ENCODE assay signal across 20 mouse cellular contexts in genomic region chr5:53289438-53289837, GRCm38 (mm10). TPM values are rescaled to one million over a fixed set of nuclear protein-coding genes. Genes with fewer than 3 reads are reported as not detected.
A peak's percentile ranks its signal among the peaks of the same experiment; 100 is the strongest.
DNase-seq lines count a peak whose midpoint lies in the region; ATAC-seq and TF ChIP-seq lines count a peak whose summit lies in the region.
"Had no signal": no experiment of that assay in that cellular context is flagged by ENCODE, and none has a peak within 500 bp of the region (broad histone marks: within the 10 kb centered on the region; RNA-seq: fewer than 3 reads in every experiment).

No protein-coding gene starts in this region.

- H3K36me3 ChIP-seq in hindbrain, embryonic 11.5 days (ENCODE audit: control insufficient read depth, insufficient read depth, low read length), result no peaks in the 10 kb centered on the region
- H3K36me3 ChIP-seq in hindbrain, embryonic 16.5 days (ENCODE audit: control insufficient read depth, insufficient read depth, low read length), result no peaks in the 10 kb centered on the region
- no peaks in the 10 kb centered on the region for H3K36me3 ChIP-seq in kidney, adult 2 months (ENCODE audit: control insufficient read depth, insufficient read depth, low read length)
- H3K36me3 ChIP-seq: embryonic facial prominence, embryonic 15.5 days; G1E; heart, embryonic 10.5 days; hindbrain, embryonic 13.5 days; intestine, embryonic 15.5 days had no signal

- H3K27ac ChIP-seq in hindbrain, embryonic 11.5 days (ENCODE audit: low read depth, low read length), result no peak overlapping the region
- no peak overlapping the region for H3K27ac ChIP-seq in hindbrain, embryonic 16.5 days (ENCODE audit: low read depth, low read length)
- no peak overlapping the region for H3K27ac ChIP-seq in kidney, adult 2 months (ENCODE audit: insufficient read depth, low read depth, low read length)
- H3K27ac ChIP-seq: embryonic facial prominence, embryonic 15.5 days; heart, embryonic 10.5 days; hindbrain, embryonic 13.5 days; intestine, embryonic 15.5 days had no signal

- no peaks in the 10 kb centered on the region for H3K9me3 ChIP-seq in hindbrain, embryonic 11.5 days (ENCODE audit: control insufficient read depth, low read length)
- no peaks in the 10 kb centered on the region for H3K9me3 ChIP-seq in hindbrain, embryonic 16.5 days (ENCODE audit: control insufficient read depth, low read length)
- H3K9me3 ChIP-seq: embryonic facial prominence, embryonic 15.5 days; G1E; heart, embryonic 10.5 days; hindbrain, embryonic 13.5 days; intestine, embryonic 15.5 days had no signal

- peak; percentile 16 for DNase-seq in hindbrain, embryonic 11.5 days (ENCODE audit: low spot score)
- DNase-seq in retina, postnatal 1 day, result peak; percentile 63
- no peak for DNase-seq in kidney, adult 2 months
- no peak for DNase-seq in testis, postnatal 10 days (ENCODE audit: low spot score)
- DNase-seq: adrenal gland, adult 8-10 months; adrenal gland, postnatal 36 days; embryo, embryonic 11 days; gastrocnemius, postnatal 25 days; heart, adult 18-20 months; heart, postnatal 10 days had no signal

- H3K27me3 ChIP-seq in hindbrain, embryonic 11.5 days (ENCODE audit: control insufficient read depth, insufficient read depth, low read length), result no peaks in the 10 kb centered on the region
- H3K27me3 ChIP-seq in hindbrain, embryonic 16.5 days (replicated peaks; ENCODE audit: control insufficient read depth, insufficient read depth, low read length), result no peaks in the 10 kb centered on the region
- no peaks in the 10 kb centered on the region for H3K27me3 ChIP-seq in kidney, adult 2 months (replicated peaks; ENCODE audit: control insufficient read depth, insufficient read depth, low read length)
- H3K27me3 ChIP-seq: embryonic facial prominence, embryonic 15.5 days; hindbrain, embryonic 13.5 days; intestine, embryonic 15.5 days had no signal

- no peak overlapping the region for H3K9ac ChIP-seq in hindbrain, embryonic 11.5 days (ENCODE audit: low read depth, low read length)
- H3K9ac ChIP-seq in hindbrain, embryonic 16.5 days (ENCODE audit: low read depth, low read length), result no peak overlapping the region
- H3K9ac ChIP-seq: embryonic facial prominence, embryonic 15.5 days; hindbrain, embryonic 13.5 days; intestine, embryonic 15.5 days had no signal

- TF ChIP-seq POLR2A in kidney, adult 2 months (IDR thresholded peaks at IDR 0.05; ENCODE audit: low read depth, low read length), result no peak

- H3K4me3 ChIP-seq in hindbrain, embryonic 11.5 days (ENCODE audit: low read depth, low read length), result no peak overlapping the region
- H3K4me3 ChIP-seq in hindbrain, embryonic 16.5 days (ENCODE audit: low read length), result no peak overlapping the region
- no peak overlapping the region for H3K4me3 ChIP-seq in kidney, adult 2 months (ENCODE audit: insufficient read depth, low read depth, low read length)
- H3K4me3 ChIP-seq: embryonic facial prominence, embryonic 15.5 days; erythroblast, embryonic 14.5 days; heart, embryonic 10.5 days; hindbrain, embryonic 13.5 days; intestine, embryonic 15.5 days had no signal

- H3K4me1 ChIP-seq in hindbrain, embryonic 11.5 days (replicated peaks; ENCODE audit: control insufficient read depth, insufficient read depth, low read length), result no peaks in the 10 kb centered on the region
- H3K4me1 ChIP-seq in hindbrain, embryonic 16.5 days (ENCODE audit: control insufficient read depth, insufficient read depth, low read depth, low read length), result no peaks in the 10 kb centered on the region
- H3K4me1 ChIP-seq in kidney, adult 2 months (ENCODE audit: control insufficient read depth, insufficient read depth, low read length), result no peaks in the 10 kb centered on the region
- H3K4me1 ChIP-seq: embryonic facial prominence, embryonic 15.5 days; intestine, embryonic 15.5 days had no signal

- 19% methylated on average over 6 of the region's 9 CpGs for WGBS in hindbrain, embryonic 11.5 days
- 18% methylated on average over 8 of the region's 9 CpGs for WGBS in hindbrain, embryonic 16.5 days
- WGBS in kidney, adult 2 months, result 49% methylated on average over 9 of the region's 9 CpGs

- no peak for ATAC-seq in hindbrain, embryonic 11.5 days (ENCODE audit: low FRiP score)
- no peak for ATAC-seq in hindbrain, embryonic 16.5 days
- ATAC-seq in common myeloid progenitor, adult 5-6 weeks (replicated peaks; ENCODE audit: low read depth, poor library complexity, severe bottlenecking), result peak; percentile 58
- ATAC-seq in hematopoietic stem cell, adult 5-6 weeks (replicated peaks in 1 of 2; ENCODE audit: insufficient read depth in 1 of 2, low FRiP score in 2 of 2, low TSS enrichment in 1 of 2, low read depth in 1 of 2, poor library complexity in 2 of 2, severe bottlenecking in 2 of 2), result peak; percentile 17 to 53; a peak in 3 of 4 replicates
- ATAC-seq: forebrain, embryonic 16.5 days; intestine, embryonic 15.5 days had no signal

- no peak overlapping the region for H3K4me2 ChIP-seq in hindbrain, embryonic 11.5 days (replicated peaks; ENCODE audit: low read depth, low read length)
- H3K4me2 ChIP-seq in hindbrain, embryonic 16.5 days (ENCODE audit: low read length), result no peak overlapping the region
- H3K4me2 ChIP-seq: embryonic facial prominence, embryonic 15.5 days; hindbrain, embryonic 13.5 days; intestine, embryonic 15.5 days had no signal

- no peak for TF ChIP-seq CTCF in kidney, adult 2 months (conservative IDR thresholded peaks at IDR 0.05; ENCODE audit: insufficient read depth, insufficient read length, low read depth, low read length)

RNA-seq across cellular contexts. Expression of gene Smim20, which starts 22.6 kb away (rescaled TPM):
- 66.3 and 69.2 TPM in 2 replicates for polyA plus RNA-seq in hindbrain, embryonic 11.5 days (2014; fragmentation: Nextera tagmentation; extraction: Ambion mirVana)
- polyA plus RNA-seq in hindbrain, embryonic 16.5 days (2015; fragmentation: Nextera tagmentation; extraction: Ambion mirVana), result 70.9 and 80.1 TPM in 2 replicates
- 50.9 and 60.2 TPM in 2 replicates for total RNA-seq in common myeloid progenitor, adult 5-6 weeks (2017)
- total RNA-seq in hematopoietic stem cell, adult 5-6 weeks (2017), result 23.4 and 61.0 TPM in 2 replicates
- 99.5 and 103 TPM in 2 replicates for polyA plus RNA-seq in kidney, adult 2 months (2012; rRNA removed)

Comparison
In these comparisons a context has a peak if more than half of its experiments do, and no peak if none do; other contexts are left out.
1. ATAC-seq: peak in common myeloid progenitor, adult 5-6 weeks (single experiment) and hematopoietic stem cell, adult 5-6 weeks (2 of 2); none in hindbrain, embryonic 11.5 days (single experiment) and hindbrain, embryonic 16.5 days (single experiment).
2. DNase-seq: peak in hindbrain, embryonic 11.5 days (single experiment) and retina, postnatal 1 day (single experiment); none in kidney, adult 2 months (single experiment) and testis, postnatal 10 days (single experiment).